Mouse (Mus musculus) limb, embryonic 13.5 days (tissue): ENCODE data around the gene Vmn2r25. TPM values are rescaled to one million over a fixed set of nuclear protein-coding genes. Genes with fewer than 3 reads are reported as not detected.
"Not testable (repeated sequence)": the region's sequence is repeated elsewhere in the genome, so short reads cannot be mapped to it uniquely, and the experiment has no call there.

Experiments used
- ATAC-seq: fragments of 200-750 bp; cut with Nextera tagmentation; 2 replicates; pipeline ENCODE4 v1.8.0; 2017; ENCODE audit warnings: low read depth, moderate number of reproducible peaks, moderate TSS enrichment; ENCODE audit not compliant: low FRiP score
- H3K27ac ChIP-seq: fragments of 300-500 bp; sonication (generic); 2 replicates; pipeline ENCODE4 v1.5.1; 2015; ENCODE audit warnings: inconsistent platforms, mild to moderate bottlenecking, moderate library complexity
- H3K27me3 ChIP-seq: fragments of 300-500 bp; sonication (generic); 2 replicates; pipeline ENCODE4 v1.6.1; 2015; ENCODE audit warnings: mild to moderate bottlenecking, inconsistent platforms
- H3K36me3 ChIP-seq: fragments of 300-500 bp; sonication (generic); 2 replicates; pipeline ENCODE4 v1.6.1; 2015; ENCODE audit warnings: inconsistent platforms, mild to moderate bottlenecking, moderate library complexity
- H3K4me1 ChIP-seq: fragments of 300-500 bp; sonication (generic); 2 replicates; pipeline ENCODE4 v1.6.1; 2015; ENCODE audit warnings: inconsistent platforms
- H3K4me2 ChIP-seq: fragments of 300-500 bp; sonication (generic); replicated peaks from 2 replicates; pipeline ENCODE4 v1.6.1; 2015; ENCODE audit warnings: inconsistent platforms, mild to moderate bottlenecking, moderate library complexity
- H3K4me3 ChIP-seq: fragments of 300-500 bp; sonication (generic); 2 replicates; pipeline ENCODE4 v1.5.1; 2015; ENCODE audit warnings: moderate library complexity, mild to moderate bottlenecking, inconsistent platforms
- H3K9ac ChIP-seq: fragments of 300-500 bp; sonication (generic); 2 replicates; pipeline ENCODE4 v1.6.1; 2015; ENCODE audit warnings: mild to moderate bottlenecking, inconsistent platforms
- H3K9me3 ChIP-seq: fragments of 300-500 bp; sonication (generic); 2 replicates; pipeline ENCODE4 v1.6.1; 2016; ENCODE audit warnings: inconsistent platforms
- WGBS: fragments of 180-500 bp; shearing (Covaris S2); methylation state at CpG from one replicate; pipeline ENCODE4 v1.1.7; 2015; 5-methylcytosine and 5-hydroxymethylcytosine counted together
- polyA plus RNA-seq: library from polyadenylated mRNA; unstranded; fragments of >200 nt; fragmentation: Nextera tagmentation; extraction: Ambion mirVana; gene quantifications from 2 replicates; pipeline ENCODE4 v1.2.1, GENCODE M21; 2015

The Vmn2r25 gene
- polyA plus RNA-seq = not detected in 2 replicates

DNA sequence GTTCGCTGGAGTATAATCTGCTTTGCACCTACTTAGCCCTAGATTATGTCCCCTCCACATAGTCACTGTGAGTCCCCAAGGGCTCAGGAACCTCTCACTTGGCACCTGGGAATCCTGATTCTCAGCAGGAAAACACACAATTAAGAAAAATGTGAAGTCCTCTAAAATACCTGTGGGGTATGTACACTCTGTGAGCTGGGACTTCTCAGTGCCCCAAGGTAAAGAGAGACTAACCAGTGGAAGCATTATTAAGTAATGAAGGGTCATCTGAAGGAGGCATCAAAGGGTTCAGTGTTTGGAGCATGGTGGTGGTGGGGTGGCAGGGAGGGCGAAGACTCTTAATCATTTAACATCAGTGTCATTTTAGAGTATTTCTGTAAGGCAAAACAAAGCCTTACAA lies at the start of gene Vmn2r25:
Gene Vmn2r25, minus strand, starts transcription at position 101 of the 400 bp plus-strand sequence.
- not testable (repeated sequence) for ATAC-seq, H3K4me1 ChIP-seq, H3K9me3 ChIP-seq, H3K4me3 ChIP-seq, H3K27ac ChIP-seq, H3K9ac ChIP-seq, H3K27me3 ChIP-seq, H3K36me3 ChIP-seq, H3K4me2 ChIP-seq
- 61% methylated on average over 2 of the region's 2 CpGs for WGBS

DNA sequence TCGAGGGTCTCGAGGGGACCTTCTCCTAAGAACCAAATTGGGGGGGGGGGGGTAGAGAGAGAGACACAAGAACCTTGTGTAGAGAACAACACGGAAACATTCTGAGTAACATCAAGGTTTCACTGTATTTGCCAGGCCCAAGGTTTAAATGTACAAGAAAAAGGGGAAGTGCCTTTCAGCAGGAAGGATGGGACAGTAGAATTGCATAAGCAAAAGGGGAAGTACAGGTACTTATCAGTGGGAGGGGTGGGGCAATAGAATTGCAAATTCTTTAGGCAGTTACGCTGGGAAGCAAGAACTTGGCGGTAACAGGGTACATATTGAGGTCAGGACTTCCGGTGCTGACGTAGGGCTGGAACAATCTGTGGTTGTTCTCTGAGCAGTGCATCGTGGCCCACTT lies 33.3 kb downstream of the Vmn2r25 start:
- Histone ChIP-seq H3K9me3 (0 out of 2 replicates have a peak, but pooled peaks cover 5% of the 10 kb centered on the region), H3K4me1 (no peaks in the 10 kb centered on the region), H3K36me3 (no peaks in the 10 kb centered on the region), H3K27me3 (no peaks in the 10 kb centered on the region), H3K27ac (no peak overlapping the region), H3K4me3 (no peak overlapping the region), H3K4me2 (no peak overlapping the region), H3K9ac (no peak overlapping the region)
- no peak for ATAC-seq
- 90% methylated on average over 8 of the region's 8 CpGs for WGBS

DNA sequence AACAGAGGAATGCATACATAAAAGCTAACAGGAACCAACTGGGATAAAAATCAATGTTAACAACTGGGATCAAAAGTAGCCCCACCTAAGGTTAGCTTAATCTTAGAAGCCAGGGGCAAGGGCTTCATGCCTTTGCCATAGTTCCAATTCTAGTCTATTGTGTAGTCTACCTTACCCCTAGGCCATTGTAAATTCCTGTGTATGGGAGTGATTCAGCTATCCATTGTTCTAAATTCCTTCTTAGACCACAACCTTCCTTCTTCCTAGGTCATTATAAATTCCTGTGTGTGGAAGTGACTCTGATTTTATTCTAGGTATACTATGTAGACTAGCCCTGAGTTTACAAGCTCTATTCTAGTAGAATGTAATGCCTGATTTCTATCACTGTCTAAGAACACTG lies 43.0 kb downstream of the Vmn2r25 start:
- H3K9me3 ChIP-seq, H3K27ac ChIP-seq, H3K4me1 ChIP-seq, H3K4me2 ChIP-seq, ATAC-seq, H3K4me3 ChIP-seq, H3K27me3 ChIP-seq, H3K36me3 ChIP-seq, H3K9ac ChIP-seq: not testable (repeated sequence)

DNA sequence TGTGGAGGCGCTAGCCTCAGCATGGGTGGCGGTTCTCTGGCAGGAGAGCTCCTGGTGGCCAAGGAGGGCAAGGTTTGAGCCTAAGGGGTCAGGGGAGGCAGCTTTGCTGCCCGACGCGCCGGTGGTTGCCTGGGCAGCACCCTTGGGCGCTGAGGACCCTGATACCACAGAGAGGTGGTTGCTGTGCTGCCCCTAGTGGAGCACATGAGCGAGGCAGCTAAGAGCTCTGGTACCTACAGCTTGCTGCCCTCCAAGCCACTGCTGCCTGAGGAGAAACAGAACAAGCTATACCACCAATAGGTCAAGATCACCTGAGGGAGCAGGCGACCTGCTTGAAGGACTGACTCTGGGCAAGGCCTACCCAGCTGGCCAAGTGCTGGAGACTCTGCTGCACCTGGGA lies 59.5 kb downstream of the Vmn2r25 start:
- no peak overlapping the region for H3K27ac ChIP-seq
- ATAC-seq = no peak
- H3K27me3 ChIP-seq = no peaks in the 10 kb centered on the region
- no peaks in the 10 kb centered on the region for H3K4me1 ChIP-seq
- no peak overlapping the region for H3K4me3 ChIP-seq
- no peak overlapping the region for H3K9ac ChIP-seq
- WGBS = 33% methylated on average over 9 of the region's 9 CpGs
- H3K36me3 ChIP-seq = no peaks in the 10 kb centered on the region
- H3K9me3 ChIP-seq = no peaks in the 10 kb centered on the region
- no peak overlapping the region for H3K4me2 ChIP-seq

DNA sequence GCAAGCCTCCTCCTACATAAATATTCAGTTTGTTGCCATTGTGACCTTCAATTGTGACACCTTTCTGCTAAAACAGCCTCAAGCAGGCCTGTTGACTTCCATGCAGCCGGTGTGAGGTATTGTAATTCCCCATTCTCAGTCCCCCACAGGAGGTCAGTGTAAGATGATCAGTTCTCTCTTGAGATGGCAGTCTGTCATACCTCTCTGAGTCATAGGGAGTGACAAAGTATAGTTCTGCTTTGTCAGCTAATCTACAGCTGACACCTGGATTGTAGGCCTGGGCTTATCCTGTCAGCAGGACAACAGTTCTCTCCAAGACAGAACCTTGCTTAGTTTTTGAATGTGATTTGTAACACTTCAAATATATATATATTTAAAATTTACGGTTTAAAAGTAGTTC lies 68.4 kb downstream of the Vmn2r25 start:
- no peak overlapping the region for H3K4me2 ChIP-seq
- H3K36me3 ChIP-seq = no peaks in the 10 kb centered on the region
- no peaks in the 10 kb centered on the region for H3K27me3 ChIP-seq
- 68% methylated on average over 2 of the region's 2 CpGs for WGBS
- H3K9ac ChIP-seq = no peak overlapping the region
- no peak overlapping the region for H3K27ac ChIP-seq
- H3K4me3 ChIP-seq = no peak overlapping the region
- H3K4me1 ChIP-seq = no peaks in the 10 kb centered on the region
- no peaks in the 10 kb centered on the region for H3K9me3 ChIP-seq
- ATAC-seq = no peak

DNA sequence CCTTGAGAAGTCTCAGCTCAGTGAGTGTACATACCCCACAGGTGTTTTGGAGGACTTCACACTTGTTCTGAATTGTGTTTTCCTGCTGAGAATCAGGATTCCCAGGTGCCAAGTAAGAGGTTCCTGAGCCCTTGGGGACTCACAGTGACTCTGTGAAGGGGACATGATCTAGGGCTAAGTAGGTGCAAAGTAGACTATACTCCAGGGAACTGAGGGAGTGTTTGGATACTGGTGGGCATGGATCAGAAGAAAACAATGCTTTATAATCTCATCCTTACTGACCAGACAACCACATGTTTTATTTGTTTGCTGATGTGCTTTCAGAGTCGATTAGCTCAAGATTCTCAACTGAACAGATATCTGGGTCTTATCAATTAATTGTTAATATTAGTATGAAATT lies 74.7 kb downstream of the Vmn2r25 start, which contains the start of gene Vmn2r24:
Gene Vmn2r24, plus strand, starts transcription at position 301 of the 400 bp plus-strand sequence.
- no peaks in the 10 kb centered on the region for H3K27me3 ChIP-seq
- H3K9me3 ChIP-seq = no peaks in the 10 kb centered on the region
- H3K4me2 ChIP-seq = no peak within 1 kb of the TSS
- no peak for ATAC-seq
- H3K36me3 ChIP-seq = no peaks in the 10 kb centered on the region
- no peaks in the 10 kb centered on the region for H3K4me1 ChIP-seq
- no peak within 1 kb of the TSS for H3K9ac ChIP-seq
- no peak within 1 kb of the TSS for H3K27ac ChIP-seq
- no peak within 1 kb of the TSS for H3K4me3 ChIP-seq
- 82% methylated on average over 1 of the region's 1 CpGs for WGBS

Other genes with a start within 250 kb of the Vmn2r25 start
- not detected in 2 replicates for gene Vmn2r22, start 202.7 kb downstream of the Vmn2r25 start, polyA plus RNA-seq
- gene Vmn2r23, start 150.8 kb downstream of the Vmn2r25 start, polyA plus RNA-seq = not detected in 2 replicates
- gene Vmn2r24, start 74.6 kb downstream of the Vmn2r25 start, polyA plus RNA-seq = not detected in 2 replicates
- not detected in 2 replicates for gene Vmn2r26, start 171.1 kb upstream of the Vmn2r25 start, polyA plus RNA-seq